Mouse (Mus musculus) forebrain, embryonic 11.5 days (tissue): ENCODE data around the gene Kcnd3. TPM values are rescaled to one million over a fixed set of nuclear protein-coding genes. Genes with fewer than 3 reads are reported as not detected.

ENCODE experiments used
- ATAC-seq: fragments of 200-750 bp; cut with Nextera tagmentation; replicated peaks from 2 replicates; pipeline ENCODE4 v1.8.0; 2017; ENCODE audit warnings: moderate TSS enrichment; ENCODE audit not compliant: low FRiP score
- DNase-seq: peaks from one replicate; pipeline ENCODE4 v3.0.0-alpha.2; 2017; ENCODE audit warnings: low spot score
- H3K27ac ChIP-seq: fragments of 300-500 bp; sonication (generic); 2 replicates; pipeline ENCODE4 v1.5.1; 2014; ENCODE audit warnings: low read depth, low read length
- H3K27me3 ChIP-seq: fragments of 300-500 bp; sonication (generic); 2 replicates; pipeline ENCODE4 v1.6.1; 2014; ENCODE audit warnings: mild to moderate bottlenecking, low read length, mixed read lengths; ENCODE audit not compliant: control insufficient read depth, insufficient read depth
- H3K36me3 ChIP-seq: fragments of 300-500 bp; sonication (generic); 2 replicates; pipeline ENCODE4 v1.6.1; 2014; ENCODE audit warnings: mild to moderate bottlenecking, low read length, moderate library complexity, mixed read lengths; ENCODE audit not compliant: control insufficient read depth, insufficient read depth
- H3K4me1 ChIP-seq: fragments of 300-500 bp; sonication (generic); replicated peaks from 2 replicates; pipeline ENCODE4 v1.6.1; 2014; ENCODE audit warnings: low read length, mixed read lengths; ENCODE audit not compliant: control insufficient read depth, insufficient read depth
- H3K4me2 ChIP-seq: fragments of 300-500 bp; sonication (generic); 2 replicates; pipeline ENCODE4 v1.6.1; 2014; ENCODE audit warnings: low read depth, mild to moderate bottlenecking, low read length, moderate library complexity, mixed read lengths; ENCODE audit not compliant: severe bottlenecking
- H3K4me3 ChIP-seq: fragments of 300-500 bp; sonication (generic); 2 replicates; pipeline ENCODE4 v1.5.1; 2014; ENCODE audit warnings: low read depth, low read length
- H3K9ac ChIP-seq: fragments of 300-500 bp; sonication (generic); 2 replicates; pipeline ENCODE4 v1.6.1; 2014; ENCODE audit warnings: low read length
- H3K9me3 ChIP-seq: fragments of 300-500 bp; sonication (generic); 2 replicates; pipeline ENCODE4 v1.6.1; 2016; ENCODE audit warnings: low read length, mixed read lengths; ENCODE audit not compliant: control insufficient read depth
- WGBS: fragments of 180-500 bp; shearing (Covaris S2); extraction: QIAGEN DNeasy Blood & Tissue Kit; methylation state at CpG from one replicate; pipeline ENCODE4 v1.1.7; 2014; 5-methylcytosine and 5-hydroxymethylcytosine counted together
- polyA plus RNA-seq: library from polyadenylated mRNA; unstranded; fragments of >200 nt; fragmentation: Nextera tagmentation; extraction: Ambion mirVana; gene quantifications from 2 replicates; pipeline ENCODE4 v1.2.1, GENCODE M21; 2014

Gene Kcnd3
- polyA plus RNA-seq: 1.3 and 2.1 TPM in 2 replicates

DNA sequence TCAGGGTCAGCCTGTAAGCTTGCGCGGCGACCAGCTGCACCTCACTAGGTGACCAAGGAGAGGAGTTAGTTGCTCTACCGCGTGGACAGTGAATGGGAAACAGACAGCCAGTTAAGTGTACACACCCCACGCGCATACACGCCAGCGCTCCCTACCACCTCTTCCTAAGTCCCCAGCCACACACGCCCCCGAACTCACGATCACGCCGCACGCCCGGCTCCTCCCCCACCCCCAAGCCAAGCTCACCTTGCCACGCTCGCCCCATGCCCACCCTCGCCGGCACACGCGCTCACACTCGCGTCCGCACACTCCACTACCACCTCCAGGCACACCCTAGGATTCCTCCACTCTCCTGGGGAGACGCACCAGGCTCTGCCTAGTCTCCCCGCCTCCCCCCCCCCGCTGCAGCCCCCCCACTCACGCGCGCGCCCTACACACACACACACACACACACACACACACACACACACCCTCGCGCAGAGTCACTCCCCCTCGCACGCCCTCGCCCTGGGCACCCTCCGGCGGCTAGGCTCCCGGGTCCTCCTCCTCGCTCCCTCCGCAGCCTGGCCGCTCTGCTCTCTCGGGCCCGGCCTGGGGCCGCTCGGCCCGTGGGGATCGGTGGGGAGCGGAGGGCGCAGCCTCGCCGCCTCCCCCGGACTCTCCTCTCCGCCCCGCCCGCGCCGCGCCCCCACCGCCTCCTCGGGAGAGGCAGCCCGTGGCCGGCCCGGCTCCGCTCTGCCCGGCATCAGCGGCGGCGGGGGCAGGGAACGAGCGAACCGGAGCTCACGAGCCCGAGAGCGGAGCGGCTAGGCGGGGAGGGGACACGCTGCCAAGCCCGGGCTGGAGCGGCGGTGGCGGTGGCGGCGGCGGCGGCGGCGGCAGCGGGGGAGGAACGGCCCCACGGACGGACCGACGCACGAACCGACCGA lies at the start of gene Kcnd3:
Kcnd3 (plus strand) TSS at position 704 of the 929 bp plus-strand sequence.
- Histone ChIP-seq H3K9ac (peak within 1 kb of the TSS; percentile 76), H3K27me3 (peaks cover 23% of the 10 kb centered on the region), H3K4me2 (peak within 1 kb of the TSS; percentile 98), H3K4me1 (peaks cover 8% of the 10 kb centered on the region), H3K36me3 (no peaks in the 10 kb centered on the region), H3K27ac (no peak within 1 kb of the TSS), H3K9me3 (no peaks in the 10 kb centered on the region), H3K4me3 (peak within 1 kb of the TSS; percentile 67)
- no peak for DNase-seq
- peak; percentile 74 for ATAC-seq
- WGBS: 1% methylated on average over 36 of the region's 98 CpGs

DNA sequence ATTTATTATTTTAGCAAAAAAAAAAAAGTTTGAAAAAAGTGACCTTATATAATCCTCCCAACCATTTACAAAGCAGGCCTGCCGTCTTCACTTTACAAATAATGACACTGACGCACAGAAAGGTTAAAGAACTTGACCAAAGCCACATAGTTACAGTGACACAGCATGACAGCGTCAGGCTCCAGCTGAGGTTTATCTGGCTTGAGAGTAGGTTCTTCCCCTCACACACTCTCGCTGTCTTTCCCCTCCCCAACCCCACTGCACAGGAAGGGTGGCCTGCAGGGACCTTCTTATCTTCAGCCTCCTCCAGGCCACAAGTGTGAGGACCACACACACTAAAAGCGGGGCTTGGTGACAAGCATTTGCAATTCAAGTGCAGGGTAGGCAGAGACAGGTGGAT lies 49.5 kb upstream of the Kcnd3 start:
- Histone ChIP-seq H3K27ac (no peak overlapping the region), H3K4me3 (no peak overlapping the region), H3K36me3 (no peaks in the 10 kb centered on the region), H3K9me3 (no peaks in the 10 kb centered on the region), H3K27me3 (no peaks in the 10 kb centered on the region), H3K9ac (no peak overlapping the region), H3K4me1 (peaks cover 5% of the 10 kb centered on the region), H3K4me2 (no peak overlapping the region)
- ATAC-seq: no peak
- DNase-seq: no peak
- 80% methylated on average over 5 of the region's 5 CpGs for WGBS

GRCm38 (mm10) chr3:105403410-105404076 lies 48.6 kb upstream of the Kcnd3 start:
- ATAC-seq (peak; percentile 63), DNase-seq (peak; percentile 56)
- WGBS: 55% methylated on average over 5 of the region's 5 CpGs
- Histone ChIP-seq H3K27ac (no peak overlapping the region), H3K27me3 (no peaks in the 10 kb centered on the region), H3K4me1 (peaks cover 9% of the 10 kb centered on the region), H3K9ac (no peak overlapping the region), H3K4me3 (no peak overlapping the region), H3K4me2 (no peak overlapping the region), H3K9me3 (no peaks in the 10 kb centered on the region), H3K36me3 (no peaks in the 10 kb centered on the region)

- DNase-seq (no peak), ATAC-seq (no peak)
- Histone ChIP-seq H3K9me3 (no peaks in the 10 kb centered on the region), H3K27me3 (no peaks in the 10 kb centered on the region), H3K27ac (no peak overlapping the region), H3K9ac (no peak overlapping the region), H3K4me1 (peaks cover 9% of the 10 kb centered on the region), H3K4me3 (no peak overlapping the region), H3K36me3 (no peaks in the 10 kb centered on the region), H3K4me2 (no peak overlapping the region)
- 76% methylated on average over 4 of the region's 4 CpGs for WGBS
These were observed 48.1 kb upstream of the Kcnd3 start for GRCm38 (mm10) chr3:105404077-105404446.

DNA sequence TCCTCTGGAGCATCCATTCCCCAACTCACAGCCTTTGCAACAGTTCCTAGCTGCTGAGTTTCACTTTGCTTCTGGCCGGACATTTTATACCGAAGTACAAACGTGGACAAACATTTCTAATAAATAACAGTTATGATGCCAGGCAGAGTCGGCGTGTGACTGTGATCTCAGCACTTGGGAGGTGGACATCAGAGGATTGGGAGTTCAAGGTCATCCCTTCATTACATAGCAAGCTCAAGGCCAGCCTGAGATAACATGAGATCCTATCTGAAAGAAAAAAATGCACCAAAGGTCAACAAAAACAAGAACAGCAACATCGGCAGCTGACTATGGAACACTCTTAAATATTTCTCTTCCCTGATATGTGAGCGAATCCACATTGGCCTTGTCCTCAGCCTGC lies 46.6 kb upstream of the Kcnd3 start:
- DNase-seq (no peak), ATAC-seq (no peak)
- WGBS: 90% methylated on average over 7 of the region's 7 CpGs
- Histone ChIP-seq H3K27me3 (no peaks in the 10 kb centered on the region), H3K4me3 (no peak overlapping the region), H3K36me3 (no peaks in the 10 kb centered on the region), H3K4me1 (peaks cover 9% of the 10 kb centered on the region), H3K9ac (no peak overlapping the region), H3K9me3 (no peaks in the 10 kb centered on the region), H3K27ac (no peak overlapping the region), H3K4me2 (no peak overlapping the region)

GRCm38 (mm10) chr3:105406036-105406435 lies 46.1 kb upstream of the Kcnd3 start:
- Histone ChIP-seq H3K4me2 (no peak overlapping the region), H3K27ac (no peak overlapping the region), H3K4me1 (peaks cover 9% of the 10 kb centered on the region), H3K27me3 (no peaks in the 10 kb centered on the region), H3K36me3 (no peaks in the 10 kb centered on the region), H3K9ac (no peak overlapping the region), H3K9me3 (no peaks in the 10 kb centered on the region), H3K4me3 (no peak overlapping the region)
- DNase-seq (no peak), ATAC-seq (no peak)
- WGBS: 61% methylated on average over 7 of the region's 7 CpGs

DNA sequence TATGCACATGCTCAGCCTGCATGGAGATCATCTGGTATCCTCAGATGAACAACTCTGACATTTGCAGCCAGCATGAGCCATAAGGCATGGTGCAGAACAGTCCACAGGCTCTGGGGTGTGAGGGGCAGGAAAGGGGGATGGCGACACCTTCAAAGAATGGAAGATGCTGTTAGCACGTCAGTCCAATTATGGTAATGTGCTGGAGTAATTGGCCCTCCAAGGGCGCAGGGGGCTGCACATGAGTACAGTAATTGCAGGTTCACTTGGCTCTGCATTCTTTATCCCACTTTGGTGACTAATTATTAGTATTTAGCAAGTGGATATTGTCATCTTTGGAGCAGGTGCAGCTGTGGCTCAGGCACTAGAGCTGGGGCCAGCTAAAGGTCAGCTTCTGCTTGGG lies 43.9 kb upstream of the Kcnd3 start:
- ATAC-seq (peak; percentile 87), DNase-seq (peak; percentile 72)
- H3K27ac ChIP-seq: no peak overlapping the region
- H3K36me3 ChIP-seq: no peaks in the 10 kb centered on the region
- H3K9ac ChIP-seq: no peak overlapping the region
- H3K4me3 ChIP-seq: no peak overlapping the region
- H3K27me3 ChIP-seq: no peaks in the 10 kb centered on the region
- H3K4me1 ChIP-seq: peaks cover 9% of the 10 kb centered on the region
- no peaks in the 10 kb centered on the region for H3K9me3 ChIP-seq
- 40% methylated on average over 3 of the region's 3 CpGs for WGBS
- no peak overlapping the region for H3K4me2 ChIP-seq

DNA sequence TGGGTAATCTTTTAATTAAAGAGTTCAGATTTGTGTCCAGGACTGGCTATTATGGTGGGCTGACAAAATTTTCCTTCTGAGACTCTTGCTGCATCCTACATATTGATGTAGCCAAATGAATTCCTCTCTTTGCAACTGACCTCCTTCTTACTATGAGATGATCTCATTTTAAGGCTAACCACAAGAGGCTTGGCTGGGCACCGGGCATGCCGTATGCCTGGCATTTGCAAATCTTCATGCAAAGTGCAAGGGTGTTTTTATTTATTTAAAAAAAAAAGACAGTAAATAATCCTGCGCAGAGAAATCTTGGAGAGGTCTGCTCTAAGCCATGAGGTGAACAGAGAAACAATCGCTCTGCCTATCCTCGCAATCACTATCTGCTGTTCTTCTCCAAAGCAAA lies 41.3 kb upstream of the Kcnd3 start:
- H3K4me3 ChIP-seq: no peak overlapping the region
- H3K36me3 ChIP-seq: no peaks in the 10 kb centered on the region
- 94% methylated on average over 5 of the region's 5 CpGs for WGBS
- no peak overlapping the region for H3K4me2 ChIP-seq
- H3K4me1 ChIP-seq: peaks cover 7% of the 10 kb centered on the region; the same call in 1 of the 2 replicates
- H3K9me3 ChIP-seq: no peaks in the 10 kb centered on the region
- no peak overlapping the region for H3K27ac ChIP-seq
- H3K27me3 ChIP-seq: no peaks in the 10 kb centered on the region
- DNase-seq: no peak
- no peak overlapping the region for H3K9ac ChIP-seq
- no peak for ATAC-seq
